Mouse (Mus musculus) macrophage (primary cell): ENCODE results near the gene Sirt3. TPM values are rescaled to one million over a fixed set of nuclear protein-coding genes. Genes with fewer than 3 reads are reported as not detected.

Experiments used
- H3K27ac ChIP-seq: fragments of 350-480 bp; formaldehyde crosslinking; 2 replicates; pipeline ENCODE4 v1.9.0; 2021
- H3K36me3 ChIP-seq: fragments of 350-480 bp; formaldehyde crosslinking; 2 replicates; pipeline ENCODE4 v1.9.0; 2021; ENCODE audit errors: inconsistent target
- H3K4me3 ChIP-seq: fragments of 350-480 bp; formaldehyde crosslinking; 2 replicates; pipeline ENCODE4 v1.9.0; 2021; ENCODE audit errors: inconsistent target
- H3K79me2 ChIP-seq: fragments of 350-480 bp; formaldehyde crosslinking; 2 replicates; pipeline ENCODE4 v1.9.0; 2021; ENCODE audit errors: inconsistent target
- WGBS: methylation state at CpG from one replicate; pipeline ENCODE4 v1.1.7; 2026; ENCODE audit warnings: inconsistent platforms; ENCODE audit not compliant: missing documents; 5-methylcytosine and 5-hydroxymethylcytosine counted together
- polyA plus RNA-seq: library from polyadenylated mRNA; stranded (reverse); fragments of 250-400 nt; gene quantifications from 3 replicates; pipeline ENCODE4 v1.2.4, GENCODE M21; 2018; ENCODE audit warnings: inconsistent platforms
- total RNA-seq, 78 experiments: library from RNA; depleted of rRNA; stranded (reverse); fragments of 250-400 nt; gene quantifications; 1 replicate in 9 of 78; 2 replicates in 24 of 78; 3 replicates in 43 of 78; 4 replicates in 2 of 78; pipeline ENCODE4 v1.2.4; 2018; ENCODE audit warnings: inconsistent platforms in 56 of 78

The Sirt3 gene
- total RNA-seq (2018; cell fraction: chromatin; rRNA removed) = 10 to 100 TPM in 21 of 26 experiments, 1 to 10 TPM in 5; 4.8 to 63.7 (median 24.2) TPM
- 10 to 100 TPM in 2 of 26 experiments, 1 to 10 TPM in 24; 4.3 to 12.6 (median 7.9) TPM for total RNA-seq (2018; cell fraction: cytosol; rRNA removed)
- 10 to 100 TPM in 18 of 26 experiments, 1 to 10 TPM in 8; 1.8 to 43.3 (median 15.4) TPM for total RNA-seq (2018; cell fraction: nucleus; rRNA removed)
- polyA plus RNA-seq = 4.8 to 16.9 TPM (median 7.6 TPM) in 3 replicates

GRCm38 (mm10) chr7:140881696-140882468, at the start of gene Sirt3, which contains the start of gene Psmd13:
Gene Sirt3, minus strand, starts transcription at chr7:140882309.
Gene Psmd13, plus strand, starts transcription at chr7:140881968.
- Histone ChIP-seq H3K36me3 (peaks cover 21% of the 10 kb centered on the region; the same call in 1 of the 2 replicates), H3K27ac (peak within 1 kb of the TSS; percentile 90), H3K79me2 (peaks cover 85% of the 10 kb centered on the region), H3K4me3 (peak within 1 kb of the TSS; percentile 100)
- WGBS = under 1% methylated on average over 59 of the region's 59 CpGs

- H3K27ac ChIP-seq = no peak overlapping the region
- 99% methylated on average over 6 of the region's 6 CpGs for WGBS
- H3K79me2 ChIP-seq = no peaks in the 10 kb centered on the region
- H3K36me3 ChIP-seq = no peaks in the 10 kb centered on the region
- H3K4me3 ChIP-seq = no peak overlapping the region
These were observed 45.1 kb upstream of the Sirt3 start for GRCm38 (mm10) chr7:140927181-140927580.

GRCm38 (mm10) chr7:140923070-140923775, 41.1 kb upstream of the Sirt3 start:
- H3K27ac ChIP-seq = no peak overlapping the region
- no peak overlapping the region for H3K4me3 ChIP-seq
- no peaks in the 10 kb centered on the region for H3K79me2 ChIP-seq
- no peaks in the 10 kb centered on the region for H3K36me3 ChIP-seq
- WGBS = 28% methylated on average over 30 of the region's 30 CpGs

DNA sequence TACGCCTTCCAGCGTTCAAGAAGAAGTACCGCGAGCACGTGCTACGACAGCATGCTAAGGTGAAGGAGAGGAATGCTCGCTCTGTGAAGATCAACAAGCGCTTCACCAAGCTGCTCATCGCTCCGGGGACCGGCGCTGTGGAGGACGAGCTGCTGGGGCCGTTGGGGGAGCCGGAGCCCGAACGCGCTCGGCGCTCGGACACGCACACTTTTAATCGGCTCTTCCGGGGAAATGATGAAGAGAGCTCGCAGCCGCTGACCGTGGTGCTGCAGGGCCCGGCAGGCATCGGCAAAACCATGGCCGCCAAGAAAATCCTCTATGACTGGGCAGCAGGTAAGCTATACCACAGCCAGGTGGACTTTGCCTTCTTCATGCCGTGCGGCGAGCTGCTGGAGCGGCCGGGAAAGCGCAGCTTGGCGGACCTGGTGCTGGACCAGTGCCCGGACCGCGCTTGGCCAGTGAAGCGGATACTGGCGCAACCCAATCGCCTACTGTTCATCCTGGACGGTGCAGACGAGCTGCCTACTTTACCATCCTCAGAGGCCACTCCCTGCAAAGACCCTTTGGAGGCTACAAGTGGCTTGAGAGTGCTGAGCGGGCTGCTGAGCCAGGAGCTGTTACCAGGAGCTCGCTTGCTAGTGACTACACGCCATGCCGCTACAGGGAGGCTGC, 40.4 kb upstream of the Sirt3 start:
- Histone ChIP-seq H3K4me3 (no peak overlapping the region), H3K27ac (no peak overlapping the region), H3K36me3 (no peaks in the 10 kb centered on the region), H3K79me2 (no peaks in the 10 kb centered on the region)
- WGBS = 2% methylated on average over 49 of the region's 49 CpGs

DNA sequence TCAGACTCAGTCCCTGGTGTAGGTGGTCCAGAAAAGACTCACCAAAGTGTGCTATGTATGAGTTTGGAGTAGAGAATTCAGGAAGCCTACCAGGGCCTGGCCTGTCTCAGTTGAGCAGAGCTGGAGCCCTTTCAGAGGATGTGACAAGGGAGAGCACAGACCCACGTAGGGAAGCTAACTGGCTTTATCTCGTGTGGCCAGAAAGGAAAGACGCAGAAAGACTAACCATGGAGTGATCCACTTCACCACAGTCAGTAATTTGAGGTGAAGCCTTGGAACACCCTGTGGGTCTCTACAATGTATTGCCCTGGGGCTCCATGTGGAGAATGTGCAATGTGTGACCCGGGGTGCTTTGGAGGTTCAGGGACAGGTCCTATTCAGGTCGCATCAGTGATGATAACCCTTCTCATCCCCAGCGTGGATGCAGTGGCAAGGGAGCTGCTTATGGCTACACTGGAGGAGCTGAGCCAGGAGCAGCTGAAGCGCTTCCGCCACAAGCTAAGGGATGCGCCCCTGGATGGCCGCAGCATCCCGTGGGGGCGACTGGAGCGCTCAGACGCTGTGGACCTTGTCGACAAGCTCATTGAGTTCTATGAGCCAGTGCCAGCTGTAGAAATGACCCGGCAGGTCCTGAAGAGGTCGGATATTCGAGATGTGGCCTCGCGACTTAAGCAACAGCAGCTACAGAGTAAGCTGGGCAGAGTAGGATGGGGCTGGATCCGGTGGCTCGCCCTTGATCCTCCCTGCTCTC, 39.3 kb upstream of the Sirt3 start:
- Histone ChIP-seq H3K36me3 (no peaks in the 10 kb centered on the region), H3K79me2 (no peaks in the 10 kb centered on the region), H3K27ac (no peak overlapping the region), H3K4me3 (no peak overlapping the region)
- WGBS = 56% methylated on average over 18 of the region's 22 CpGs

DNA sequence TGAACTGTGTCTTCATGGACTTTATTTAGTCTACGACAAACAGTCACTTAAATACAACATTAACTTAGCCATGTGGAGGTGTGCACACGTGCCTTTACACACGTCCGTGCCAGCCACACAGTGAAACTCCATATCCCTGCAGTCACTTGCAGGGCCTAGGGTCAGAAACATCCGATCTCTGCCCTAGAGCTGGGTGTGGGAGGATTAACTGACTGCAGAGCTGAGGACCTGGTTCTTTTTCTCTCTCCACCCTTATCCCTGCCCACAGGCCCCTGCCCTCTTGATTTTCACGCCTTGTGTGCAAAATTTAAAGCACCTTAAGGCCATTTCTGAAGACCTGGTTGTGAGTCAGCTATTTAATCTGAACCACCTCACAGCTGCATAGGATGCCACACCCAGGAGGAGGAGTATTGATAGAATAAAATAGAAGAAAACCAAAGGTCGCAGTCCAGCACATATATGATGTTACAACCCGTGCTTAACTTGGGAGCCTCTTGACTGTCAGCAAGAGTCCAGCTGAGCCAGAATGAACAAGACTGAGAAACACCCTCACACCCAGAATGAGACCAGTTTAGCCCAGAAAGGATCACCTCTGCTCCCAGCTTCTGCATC, 38.4 kb upstream of the Sirt3 start, which contains the start of gene Nlrp6:
Gene Nlrp6 (plus strand): TSS at position 485 of the 612 bp plus-strand sequence.
- Histone ChIP-seq H3K4me3 (no peak within 1 kb of the TSS), H3K36me3 (no peaks in the 10 kb centered on the region), H3K27ac (no peak within 1 kb of the TSS), H3K79me2 (no peaks in the 10 kb centered on the region)
- 88% methylated on average over 8 of the region's 8 CpGs for WGBS

- Histone ChIP-seq H3K27ac (no peak overlapping the region), H3K79me2 (no peaks in the 10 kb centered on the region), H3K36me3 (no peaks in the 10 kb centered on the region), H3K4me3 (no peak overlapping the region)
- 88% methylated on average over 4 of the region's 4 CpGs for WGBS
These were observed 37.8 kb upstream of the Sirt3 start for GRCm38 (mm10) chr7:140919911-140920310.

DNA sequence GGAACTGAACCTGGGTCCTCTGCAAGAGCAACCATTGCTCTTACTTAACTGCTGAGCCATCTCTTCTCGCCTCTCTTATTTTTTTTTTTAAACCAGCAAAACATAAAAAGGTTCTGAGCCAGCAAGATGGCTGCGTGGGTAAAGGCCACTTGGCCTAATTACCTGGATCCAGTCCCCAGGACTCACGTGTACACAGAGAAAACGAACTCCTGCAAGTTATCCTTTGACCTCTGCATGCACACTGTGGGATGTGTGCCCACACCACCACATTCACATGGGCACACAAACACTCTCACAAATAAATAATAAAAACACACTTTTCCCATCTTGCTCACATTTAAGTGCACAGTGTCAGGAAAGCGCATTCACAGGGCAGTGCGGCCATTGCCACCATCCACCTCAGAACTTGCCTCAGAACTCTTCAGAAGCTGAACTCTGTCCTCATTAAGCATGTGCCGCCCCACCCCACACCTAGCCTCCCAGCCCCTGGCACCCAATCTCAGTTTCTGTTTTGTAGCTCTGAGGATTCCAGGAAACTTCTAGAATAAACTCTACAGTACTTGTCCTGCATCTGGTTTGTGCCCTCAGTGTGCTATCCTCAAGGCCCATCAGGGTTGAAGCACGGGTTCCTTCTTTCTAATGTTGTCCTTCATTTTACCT, 32.1 kb upstream of the Sirt3 start:
- H3K36me3 ChIP-seq = no peaks in the 10 kb centered on the region
- H3K4me3 ChIP-seq = no peak overlapping the region
- H3K79me2 ChIP-seq = no peaks in the 10 kb centered on the region
- no peak overlapping the region for H3K27ac ChIP-seq
- 98% methylated on average over 8 of the region's 8 CpGs for WGBS

- H3K27ac ChIP-seq = peak overlapping the region; percentile 38; the same call in 1 of the 2 replicates
- no peaks in the 10 kb centered on the region for H3K36me3 ChIP-seq
- 92% methylated on average over 5 of the region's 5 CpGs for WGBS
- H3K79me2 ChIP-seq = no peaks in the 10 kb centered on the region
- no peak overlapping the region for H3K4me3 ChIP-seq
These were observed 30.9 kb upstream of the Sirt3 start for GRCm38 (mm10) chr7:140912846-140913482.

DNA sequence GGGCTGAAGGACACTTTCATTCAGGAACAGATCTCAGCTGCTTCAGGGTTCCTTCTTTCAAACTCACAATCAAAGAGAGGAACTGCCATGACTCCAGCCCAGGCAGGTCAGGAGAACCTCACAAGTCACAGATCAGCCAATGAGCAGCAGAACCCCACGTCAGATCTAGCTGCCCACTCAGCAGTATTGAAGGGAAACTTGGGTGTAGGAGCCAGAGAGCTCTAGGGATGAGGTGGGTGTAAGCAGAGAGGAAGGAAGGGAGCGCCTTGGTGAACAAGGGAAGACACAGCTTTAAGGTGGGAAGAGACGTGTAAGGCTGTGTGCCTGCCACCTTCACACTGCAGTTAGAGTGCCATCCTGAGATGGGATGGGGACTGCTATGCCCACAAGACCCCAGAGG, 30.2 kb upstream of the Sirt3 start:
- no peaks in the 10 kb centered on the region for H3K79me2 ChIP-seq
- no peak overlapping the region for H3K4me3 ChIP-seq
- 49% methylated on average over 3 of the region's 3 CpGs for WGBS
- no peaks in the 10 kb centered on the region for H3K36me3 ChIP-seq
- H3K27ac ChIP-seq = peak overlapping the region; percentile 38; the same call in 1 of the 2 replicates

DNA sequence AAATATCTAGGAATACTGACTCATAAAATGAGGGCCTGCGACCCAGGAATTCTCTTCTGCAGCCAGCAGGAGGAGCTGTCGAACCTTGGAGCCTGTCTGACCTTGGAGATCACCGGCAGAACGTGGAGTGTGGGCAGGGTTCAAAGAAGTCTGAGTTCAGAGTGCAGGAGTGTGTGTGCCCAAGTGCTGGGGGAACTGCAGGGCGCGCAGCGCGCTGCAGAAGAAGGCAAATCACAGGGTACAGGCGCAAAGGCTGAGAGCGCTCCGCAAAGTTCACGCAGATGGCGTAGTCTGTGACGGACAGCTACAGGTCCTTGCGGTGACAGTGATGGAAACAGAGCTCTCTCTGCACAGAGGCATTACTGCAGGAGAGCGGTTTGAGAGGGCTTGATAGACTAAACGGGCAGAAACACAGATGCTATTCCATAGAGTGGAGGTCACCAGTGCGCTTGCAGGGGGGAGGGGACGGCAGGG, 26.6 kb upstream of the Sirt3 start:
- Histone ChIP-seq H3K36me3 (no peaks in the 10 kb centered on the region), H3K79me2 (no peaks in the 10 kb centered on the region), H3K27ac (no peak overlapping the region), H3K4me3 (peak overlapping the region; percentile 13; the same call in 1 of the 2 replicates)
- 5% methylated on average over 19 of the region's 19 CpGs for WGBS

- H3K36me3 ChIP-seq = no peaks in the 10 kb centered on the region
- no peak overlapping the region for H3K4me3 ChIP-seq
- H3K27ac ChIP-seq = no peak overlapping the region
- H3K79me2 ChIP-seq = no peaks in the 10 kb centered on the region
- WGBS = 49% methylated on average over 7 of the region's 7 CpGs
These were observed 26.1 kb upstream of the Sirt3 start for GRCm38 (mm10) chr7:140908181-140908580.
